Mouse (Mus musculus) urinary bladder, postnatal 10 days (tissue): ENCODE data around the gene Vmn1r199.
"Not testable (repeated sequence)": the region's sequence is repeated elsewhere in the genome, so short reads cannot be mapped to it uniquely, and the experiment has no call there.

Source experiments
- DNase-seq: peaks from one replicate; pipeline ENCODE4 v3.0.0; 2022; ENCODE audit warnings: low spot score

The Vmn1r199 gene

GRCm38 (mm10) chr13:22379518-22379917 is at the start of gene Vmn1r199:
TSS of gene Vmn1r199 (plus strand) at chr13:22379818.
- DNase-seq: no peak

GRCm38 (mm10) chr13:22333269-22333668 is 46.3 kb upstream of the Vmn1r199 start:
- DNase-seq: no peak

- no peak for DNase-seq
Observed at GRCm38 (mm10) chr13:22335565-22335964, 44.1 kb upstream of the Vmn1r199 start.

GRCm38 (mm10) chr13:22350064-22350463 is 29.6 kb upstream of the Vmn1r199 start, which contains the start of gene Vmn1r198:
TSS of gene Vmn1r198 (plus strand) at chr13:22350364.
- DNase-seq: no peak

GRCm38 (mm10) chr13:22350813-22351212 is 28.8 kb upstream of the Vmn1r199 start:
- no peak for DNase-seq

- DNase-seq: not testable (repeated sequence)
Observed at GRCm38 (mm10) chr13:22381128-22381527, 1.5 kb downstream of the Vmn1r199 start.

- no peak for DNase-seq
Observed at GRCm38 (mm10) chr13:22383401-22383800, 3.8 kb downstream of the Vmn1r199 start.

GRCm38 (mm10) chr13:22387050-22387449 is 7.4 kb downstream of the Vmn1r199 start:
- no peak for DNase-seq

GRCm38 (mm10) chr13:22390073-22390472 is 10.5 kb downstream of the Vmn1r199 start, which contains the start of gene Vmn1r200:
TSS of gene Vmn1r200 (plus strand) at chr13:22390373.
- DNase-seq: no peak

- no peak for DNase-seq
Observed at GRCm38 (mm10) chr13:22402978-22403377, 23.4 kb downstream of the Vmn1r199 start.
